Mouse (Mus musculus): ENCODE results near the gene Gabpa. TPM values are rescaled to one million over a fixed set of nuclear protein-coding genes. Genes with fewer than 3 reads are reported as not detected.

The Gabpa gene
- polyA plus RNA-seq, 1 experiment from 2014 or later: 24.6 TPM

- H3K27ac ChIP-seq: no peak overlapping the region
- H3K4me2 ChIP-seq (ENCODE audit: low read length): no peak overlapping the region
- ATAC-seq (replicated peaks; ENCODE audit: low FRiP score, low read depth): no peak
- no peak for TF ChIP-seq CTCF (IDR thresholded peaks at IDR 0.05; ENCODE audit: low read depth)
- 63% methylated on average over 8 of the region's 8 CpGs for WGBS
- DNase-seq (ENCODE audit: low spot score): peak; percentile 56
- no peaks in the 10 kb centered on the region for H3K27me3 ChIP-seq (ENCODE audit: insufficient read depth, low read length)
- no peaks in the 10 kb centered on the region for H3K4me1 ChIP-seq (replicated peaks; ENCODE audit: insufficient read depth, low read length)
- no peaks in the 10 kb centered on the region for H3K9me3 ChIP-seq (replicated peaks; ENCODE audit: low read length)
- no peak overlapping the region for H3K9ac ChIP-seq (ENCODE audit: low read depth, low read length)
- no peak overlapping the region for H3K4me3 ChIP-seq (replicated peaks; ENCODE audit: low read depth, low read length)
- no peaks in the 10 kb centered on the region for H3K36me3 ChIP-seq (ENCODE audit: insufficient read depth, low read length)
Measured at GRCm38 (mm10) chr16:84814511-84814910, 20.2 kb upstream of the Gabpa start.

GRCm38 (mm10) chr16:84817423-84817822, 17.3 kb upstream of the Gabpa start:
- Histone ChIP-seq H3K9ac (ENCODE audit: low read depth, low read length) (no peak overlapping the region), H3K4me1 (replicated peaks; ENCODE audit: insufficient read depth, low read length) (no peaks in the 10 kb centered on the region), H3K4me3 (replicated peaks; ENCODE audit: low read depth, low read length) (no peak overlapping the region), H3K27ac (no peak overlapping the region), H3K36me3 (ENCODE audit: insufficient read depth, low read length) (no peaks in the 10 kb centered on the region), H3K4me2 (ENCODE audit: low read length) (no peak overlapping the region), H3K9me3 (replicated peaks; ENCODE audit: low read length) (no peaks in the 10 kb centered on the region), H3K27me3 (ENCODE audit: insufficient read depth, low read length) (no peaks in the 10 kb centered on the region)
- ATAC-seq (replicated peaks; ENCODE audit: low FRiP score, low read depth) (0 out of 2 replicates have a peak, but pooled peaks have one; percentile 43), DNase-seq (ENCODE audit: low spot score) (peak; percentile 75)
- 40% methylated on average over 7 of the region's 7 CpGs for WGBS
- peak; percentile 82 for TF ChIP-seq CTCF (IDR thresholded peaks at IDR 0.05; ENCODE audit: low read depth)

GRCm38 (mm10) chr16:84825009-84825408, 9.7 kb upstream of the Gabpa start:
- H3K27me3 ChIP-seq (ENCODE audit: insufficient read depth, low read length): no peaks in the 10 kb centered on the region
- ATAC-seq (replicated peaks; ENCODE audit: low FRiP score, low read depth) (peak; percentile 65), DNase-seq (ENCODE audit: low spot score) (peak; percentile 46)
- TF ChIP-seq CTCF (IDR thresholded peaks at IDR 0.05; ENCODE audit: low read depth): no peak
- no peaks in the 10 kb centered on the region for H3K4me1 ChIP-seq (replicated peaks; ENCODE audit: insufficient read depth, low read length)
- H3K27ac ChIP-seq: peak overlapping the region; percentile 42
- no peak overlapping the region for H3K4me2 ChIP-seq (ENCODE audit: low read length)
- H3K9ac ChIP-seq (ENCODE audit: low read depth, low read length): no peak overlapping the region
- H3K36me3 ChIP-seq (ENCODE audit: insufficient read depth, low read length): peaks cover 44% of the 10 kb centered on the region
- H3K9me3 ChIP-seq (replicated peaks; ENCODE audit: low read length): no peaks in the 10 kb centered on the region
- H3K4me3 ChIP-seq (replicated peaks; ENCODE audit: low read depth, low read length): no peak overlapping the region
- 66% methylated on average over 6 of the region's 6 CpGs for WGBS

GRCm38 (mm10) chr16:84831696-84832095, 3.0 kb upstream of the Gabpa start:
- H3K27ac ChIP-seq: peak overlapping the region; percentile 68
- H3K36me3 ChIP-seq (ENCODE audit: insufficient read depth, low read length): peaks cover 35% of the 10 kb centered on the region
- H3K27me3 ChIP-seq (ENCODE audit: insufficient read depth, low read length): no peaks in the 10 kb centered on the region

GRCm38 (mm10) chr16:84832736-84833135, 2.0 kb upstream of the Gabpa start:
- DNase-seq (ENCODE audit: low spot score) (no peak), ATAC-seq (replicated peaks; ENCODE audit: low FRiP score, low read depth) (no peak)
- no peak overlapping the region for H3K4me2 ChIP-seq (ENCODE audit: low read length)
- 95% methylated on average over 5 of the region's 5 CpGs for WGBS
- TF ChIP-seq CTCF (IDR thresholded peaks at IDR 0.05; ENCODE audit: low read depth): no peak
- no peaks in the 10 kb centered on the region for H3K27me3 ChIP-seq (ENCODE audit: insufficient read depth, low read length)
- H3K27ac ChIP-seq: no peak overlapping the region
- no peak overlapping the region for H3K9ac ChIP-seq (ENCODE audit: low read depth, low read length)
- H3K4me3 ChIP-seq (replicated peaks; ENCODE audit: low read depth, low read length): no peak overlapping the region
- peaks cover 8% of the 10 kb centered on the region for H3K4me1 ChIP-seq (replicated peaks; ENCODE audit: insufficient read depth, low read length)
- H3K36me3 ChIP-seq (ENCODE audit: insufficient read depth, low read length): peaks cover 28% of the 10 kb centered on the region
- H3K9me3 ChIP-seq (replicated peaks; ENCODE audit: low read length): no peaks in the 10 kb centered on the region

More at GRCm38 (mm10) chr16:84831696-84832095, 3.0 kb upstream of the Gabpa start:
- peak; percentile 39 for DNase-seq (ENCODE audit: low spot score)
- ATAC-seq (replicated peaks; ENCODE audit: low FRiP score, low read depth): no peak
- peaks cover 8% of the 10 kb centered on the region for H3K4me1 ChIP-seq (replicated peaks; ENCODE audit: insufficient read depth, low read length)
- no peak overlapping the region for H3K4me3 ChIP-seq (replicated peaks; ENCODE audit: low read depth, low read length)
- H3K4me2 ChIP-seq (ENCODE audit: low read length): no peak overlapping the region
- H3K9me3 ChIP-seq (replicated peaks; ENCODE audit: low read length): no peaks in the 10 kb centered on the region
- no peak overlapping the region for H3K9ac ChIP-seq (ENCODE audit: low read depth, low read length)
- WGBS: 39% methylated on average over 5 of the region's 5 CpGs
- TF ChIP-seq CTCF (IDR thresholded peaks at IDR 0.05; ENCODE audit: low read depth): no peak

GRCm38 (mm10) chr16:84834344-84834743, 381 bp upstream of the Gabpa start:
- WGBS: under 1% methylated on average over 22 of the region's 22 CpGs
- no peak for TF ChIP-seq CTCF (IDR thresholded peaks at IDR 0.05; ENCODE audit: low read depth)
- Histone ChIP-seq H3K9ac (ENCODE audit: low read depth, low read length) (peak overlapping the region; percentile 99), H3K9me3 (replicated peaks; ENCODE audit: low read length) (no peaks in the 10 kb centered on the region), H3K27me3 (ENCODE audit: insufficient read depth, low read length) (no peaks in the 10 kb centered on the region), H3K4me2 (ENCODE audit: low read length) (peak overlapping the region; percentile 61), H3K4me3 (replicated peaks; ENCODE audit: low read depth, low read length) (peak overlapping the region; percentile 96), H3K36me3 (ENCODE audit: insufficient read depth, low read length) (peaks cover 14% of the 10 kb centered on the region), H3K27ac (peak overlapping the region; percentile 100), H3K4me1 (replicated peaks; ENCODE audit: insufficient read depth, low read length) (peaks cover 8% of the 10 kb centered on the region)
- ATAC-seq (replicated peaks; ENCODE audit: low FRiP score, low read depth): peak; percentile 0; the same call in 1 of the 2 replicates
- DNase-seq (ENCODE audit: low spot score): no peak

GRCm38 (mm10) chr16:84835441-84835822, 707 bp downstream of the Gabpa start, which contains the start of gene Atp5j:
TSS of gene Atp5j (minus strand) at chr16:84835625.
- H3K9ac ChIP-seq (ENCODE audit: low read depth, low read length): peak within 1 kb of the TSS; percentile 99
- DNase-seq (ENCODE audit: low spot score) (peak; percentile 89), ATAC-seq (replicated peaks; ENCODE audit: low FRiP score, low read depth) (peak; percentile 31)
- 1% methylated on average over 42 of the region's 57 CpGs for WGBS
- H3K9me3 ChIP-seq (replicated peaks; ENCODE audit: low read length): no peaks in the 10 kb centered on the region
- peaks cover 14% of the 10 kb centered on the region; the same call in 1 of the 2 replicates for H3K36me3 ChIP-seq (ENCODE audit: insufficient read depth, low read length)
- peak within 1 kb of the TSS; percentile 96 for H3K4me3 ChIP-seq (replicated peaks; ENCODE audit: low read depth, low read length)
- no peaks in the 10 kb centered on the region for H3K27me3 ChIP-seq (ENCODE audit: insufficient read depth, low read length)
- H3K4me1 ChIP-seq (replicated peaks; ENCODE audit: insufficient read depth, low read length): peaks cover 8% of the 10 kb centered on the region
- peak within 1 kb of the TSS; percentile 100 for H3K27ac ChIP-seq
- peak within 1 kb of the TSS; percentile 61 for H3K4me2 ChIP-seq (ENCODE audit: low read length)
- TF ChIP-seq CTCF (IDR thresholded peaks at IDR 0.05; ENCODE audit: low read depth): no peak
